Mouse (Mus musculus): ENCODE data around the gene Kdm6a.

Gene Kdm6a

DNA sequence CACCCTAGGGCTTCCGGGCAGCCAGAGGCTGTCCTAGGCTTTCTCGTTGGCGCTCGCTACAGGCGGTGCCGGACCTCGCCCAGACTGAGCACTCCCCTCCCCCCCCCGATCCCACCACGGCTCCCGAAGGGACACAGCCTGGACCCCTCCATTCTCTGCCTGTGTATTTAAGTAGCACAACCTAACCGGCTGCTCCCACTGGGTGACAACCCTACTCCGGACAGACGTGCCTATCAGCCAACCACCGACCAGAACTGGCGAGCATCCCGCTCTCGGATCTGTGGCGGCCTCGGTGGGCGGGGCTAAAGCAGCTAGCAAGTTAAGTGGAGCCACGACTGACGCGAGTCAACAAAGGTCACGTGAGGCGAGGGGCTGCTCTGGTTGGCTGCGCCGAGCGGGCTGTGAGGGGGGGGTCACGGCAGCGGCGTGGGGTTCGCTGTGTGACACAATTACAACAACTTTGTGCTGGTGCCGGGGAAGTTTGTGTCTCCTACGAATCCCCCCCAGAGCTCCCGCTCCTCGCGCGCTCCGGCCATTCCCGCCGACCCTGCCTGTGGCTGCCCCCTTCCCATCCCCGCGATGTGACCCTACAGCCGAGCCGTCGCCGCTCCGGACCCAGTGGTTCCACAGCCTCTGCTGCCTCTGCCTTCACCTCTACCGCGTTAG, at the start of gene Kdm6a:
Gene Kdm6a (plus strand): TSS at position 384 of the 666 bp plus-strand sequence.
- DNase-seq (ENCODE audit: low read depth) = peak; percentile 95

DNA sequence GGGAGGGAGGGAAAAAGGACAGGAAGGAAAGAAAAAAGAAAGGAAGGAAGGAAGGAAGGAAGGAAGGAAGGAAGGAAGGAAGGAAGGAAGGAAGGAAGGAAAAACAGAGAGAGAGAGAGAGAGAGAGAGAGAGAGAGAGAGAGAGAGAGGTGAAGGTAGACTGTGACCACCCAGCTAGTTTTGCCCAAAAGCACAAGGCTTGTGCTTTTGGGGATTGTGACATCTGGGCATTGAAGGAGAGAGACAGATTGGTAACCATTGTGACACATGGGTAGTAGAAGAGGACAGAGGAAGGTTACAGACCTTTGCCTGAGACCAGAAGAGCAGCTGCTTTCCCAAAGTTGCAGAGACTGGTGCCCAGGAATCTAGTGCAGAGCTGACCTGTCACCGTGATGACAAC, 16.8 kb upstream of the Kdm6a start, which contains the start of gene Dusp21:
Gene Dusp21 (plus strand): TSS at position 301 of the 400 bp plus-strand sequence.
- DNase-seq (ENCODE audit: low read depth) = no peak

DNA sequence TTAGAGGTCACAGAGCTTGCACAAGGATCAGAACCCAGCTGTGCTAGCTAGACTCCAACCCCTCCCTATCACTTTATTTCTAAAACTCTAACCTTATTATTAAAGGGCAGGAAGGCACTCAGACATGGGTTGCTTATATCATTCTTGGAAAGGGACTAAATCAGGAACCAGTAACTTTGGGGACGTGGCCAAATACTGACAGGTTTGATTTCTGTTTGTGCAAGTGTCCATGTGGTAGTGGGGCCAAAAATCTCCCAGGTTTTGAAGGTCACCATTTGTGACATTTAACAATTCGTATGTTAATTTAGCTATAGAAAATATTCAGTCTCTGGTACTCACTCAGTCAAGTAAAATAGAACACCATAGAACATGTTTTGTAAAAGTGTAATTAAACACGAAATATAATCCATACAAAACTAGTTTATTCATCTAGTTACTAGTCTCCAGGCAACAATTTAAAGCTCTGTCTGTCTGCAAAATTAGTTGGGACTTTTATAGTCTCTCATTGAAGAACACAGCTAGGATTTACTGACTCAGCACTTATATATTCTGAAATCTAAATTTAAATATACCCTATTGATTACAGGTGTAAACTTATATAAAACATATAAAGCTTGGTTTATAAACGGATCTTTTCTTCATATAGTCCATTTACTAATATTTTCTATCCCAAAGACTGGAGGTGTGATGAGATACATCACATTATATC, 1.5 kb upstream of the Kdm6a start:
- no peak for DNase-seq (ENCODE audit: low read depth)

DNA sequence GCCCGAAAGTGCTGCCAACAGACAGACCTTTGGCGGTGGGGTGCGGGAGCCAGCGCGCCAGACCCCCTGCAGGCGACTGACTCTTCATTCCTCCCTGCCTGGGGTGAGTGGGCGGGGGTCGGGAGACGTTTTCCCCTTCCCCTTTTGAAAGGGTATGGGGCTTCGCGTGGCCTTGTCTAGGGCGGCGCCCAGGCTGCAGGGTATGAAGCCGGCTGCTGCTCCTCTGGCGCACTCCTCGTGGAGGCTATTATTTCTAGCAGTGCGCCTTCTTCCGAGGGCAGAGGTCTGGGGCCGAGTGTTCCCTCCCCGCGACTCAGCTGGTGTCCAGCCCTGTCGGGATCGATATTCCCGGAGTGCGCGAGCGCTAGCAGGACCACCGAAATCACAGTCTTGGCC, 581 bp upstream of the Kdm6a start:
- DNase-seq (ENCODE audit: low read depth) = no peak

DNA sequence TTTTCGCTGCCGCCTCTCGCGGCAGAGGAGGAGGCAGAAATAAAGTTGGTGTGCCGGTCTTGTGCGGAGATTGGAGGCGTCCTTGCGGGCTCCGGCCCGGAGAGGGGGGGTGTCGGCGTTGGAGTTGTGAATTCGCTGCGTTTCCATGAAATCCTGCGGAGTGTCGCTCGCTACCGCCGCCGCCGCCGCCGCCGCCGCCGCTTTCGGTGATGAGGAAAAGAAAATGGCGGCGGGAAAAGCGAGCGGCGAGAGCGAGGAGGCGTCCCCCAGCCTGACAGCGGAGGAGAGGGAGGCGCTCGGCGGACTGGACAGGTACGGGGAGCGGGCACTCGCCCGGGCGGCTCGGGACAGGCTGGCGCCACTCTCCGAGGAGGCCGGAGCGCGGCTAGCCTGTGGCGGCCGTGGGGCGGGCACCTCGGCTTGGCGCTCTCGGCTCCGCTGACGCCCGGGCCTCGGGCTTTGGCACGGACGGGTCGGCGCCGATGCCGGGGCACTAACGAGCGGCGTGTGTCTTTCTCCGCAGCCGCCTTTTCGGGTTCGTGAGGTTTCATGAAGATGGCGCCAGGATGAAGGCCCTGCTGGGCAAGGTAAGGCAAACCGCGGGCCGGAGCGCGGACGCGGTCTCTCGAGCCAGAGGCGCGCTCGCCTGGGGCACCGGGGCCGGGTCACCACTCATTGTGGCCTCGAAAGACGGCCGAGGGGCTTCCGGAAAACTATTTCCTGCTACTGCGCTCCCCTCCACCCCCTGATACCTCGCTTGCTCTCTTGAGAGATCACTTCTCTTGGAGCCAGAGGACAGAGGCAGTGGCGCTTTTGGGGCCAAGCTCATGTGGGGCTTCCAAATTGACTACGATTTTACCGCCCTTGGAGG, 721 bp downstream of the Kdm6a start:
- peak; percentile 70 for DNase-seq (ENCODE audit: low read depth)

DNA sequence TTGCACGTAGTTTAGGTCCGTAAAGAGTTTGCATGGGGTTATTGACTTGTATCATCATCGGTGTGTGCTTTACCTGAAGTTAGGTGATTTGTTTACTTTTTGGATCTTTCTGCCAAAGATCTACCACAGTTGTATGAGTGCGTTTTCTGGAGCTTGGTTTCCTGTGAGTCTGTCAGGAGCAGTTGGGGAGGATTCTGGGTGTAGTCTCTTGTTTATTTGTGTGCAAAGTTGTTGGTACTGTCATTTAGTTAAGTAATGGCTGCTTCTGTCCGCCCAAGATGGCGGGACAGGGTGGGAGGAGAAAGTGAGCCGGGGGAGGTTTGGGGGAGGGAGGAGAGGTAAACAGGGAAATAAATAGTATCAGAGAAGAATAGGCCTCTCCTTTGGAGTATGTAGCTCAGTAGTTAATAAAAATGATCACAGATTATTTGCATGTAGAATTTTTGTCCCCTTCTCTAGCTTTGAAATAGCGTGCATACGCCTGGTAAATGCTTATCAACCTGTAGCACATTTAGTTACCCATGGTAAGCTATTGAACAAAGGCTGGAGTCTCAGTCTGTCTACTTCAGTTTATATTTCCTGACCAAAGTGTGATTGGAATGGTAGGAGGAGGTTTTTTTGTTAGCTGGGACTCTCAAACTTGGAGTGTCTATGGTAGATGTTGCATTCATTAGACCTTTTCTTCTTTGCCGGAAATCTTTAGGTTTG, 1.7 kb downstream of the Kdm6a start:
- peak; percentile 57 for DNase-seq (ENCODE audit: low read depth)

DNA sequence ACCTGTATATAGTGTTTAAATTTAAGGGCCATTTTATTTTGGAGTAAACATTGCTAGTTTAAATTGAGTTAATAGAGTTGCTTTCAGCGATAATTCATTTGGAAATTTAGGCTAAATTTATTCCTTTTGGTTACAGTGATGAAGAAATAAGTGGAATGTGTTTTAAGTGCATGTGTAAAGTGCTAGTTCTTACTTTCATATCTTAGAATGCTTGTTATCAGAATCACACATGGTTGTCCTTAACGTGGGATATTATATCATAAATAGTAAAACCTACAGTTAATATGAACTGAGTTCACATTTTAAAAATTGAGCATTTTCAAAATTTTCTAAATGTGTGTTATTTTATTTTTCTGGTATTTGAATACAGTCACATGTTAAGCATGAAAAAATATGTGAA, 2.7 kb downstream of the Kdm6a start:
- DNase-seq (ENCODE audit: low read depth) = no peak

DNA sequence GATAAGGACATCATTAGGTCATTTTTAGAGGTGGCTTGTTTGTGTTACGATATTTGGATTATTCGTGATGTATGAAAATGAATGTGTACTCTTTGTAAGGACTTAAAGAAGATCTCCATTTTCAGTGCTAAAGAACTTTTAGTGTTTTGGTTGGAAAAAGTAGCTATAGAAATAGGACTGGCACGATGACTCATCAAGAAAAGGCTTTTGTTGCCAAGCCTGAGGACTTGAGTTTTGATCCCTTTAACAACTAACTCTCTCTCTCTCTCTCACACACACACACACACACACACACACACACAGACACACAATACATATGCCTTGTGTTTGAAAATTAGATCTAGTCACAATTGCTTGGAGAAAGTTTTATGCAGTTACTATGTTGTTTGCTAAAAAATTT, 4.6 kb downstream of the Kdm6a start:
- DNase-seq (ENCODE audit: low read depth) = no peak

DNA sequence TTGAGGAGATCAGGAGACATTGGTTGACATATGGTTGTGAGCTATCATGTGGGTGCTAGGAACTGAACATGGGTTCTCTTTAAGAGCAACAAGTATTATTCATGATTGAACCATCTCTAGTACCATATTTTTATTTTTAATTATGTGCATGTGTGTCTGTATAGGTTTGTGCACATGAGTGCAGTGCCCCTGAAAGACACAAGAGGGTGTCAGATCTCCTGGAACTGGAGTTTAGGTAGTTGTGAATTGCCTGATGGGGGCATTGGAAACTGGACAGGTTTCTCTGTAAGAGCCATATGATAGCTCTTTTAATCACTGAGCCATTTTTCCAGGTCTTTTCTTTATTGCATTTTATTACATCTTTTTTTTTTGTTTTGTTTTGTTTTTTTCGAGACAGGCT, 6.6 kb downstream of the Kdm6a start:
- peak; percentile 42 for DNase-seq (ENCODE audit: low read depth)

DNA sequence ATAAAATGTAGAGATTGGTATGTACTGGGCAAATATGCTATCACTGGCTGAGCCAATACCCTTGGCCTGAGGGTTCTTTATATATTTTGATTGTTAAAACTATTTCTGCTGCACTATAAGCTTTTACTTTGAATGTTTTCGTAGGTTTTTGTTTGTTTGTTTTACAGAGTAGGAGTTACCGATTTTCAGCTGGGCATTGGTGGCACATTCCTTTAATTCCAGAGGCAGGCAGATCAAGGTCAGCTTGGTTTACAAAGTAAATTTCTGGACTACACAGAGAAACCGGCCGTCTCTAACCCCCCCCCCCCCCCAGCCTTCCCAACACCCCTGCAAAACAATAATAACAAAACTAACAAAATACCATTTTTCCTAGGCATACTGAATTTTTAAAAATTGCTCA, 12.5 kb downstream of the Kdm6a start:
- DNase-seq (ENCODE audit: low read depth) = no peak

DNA sequence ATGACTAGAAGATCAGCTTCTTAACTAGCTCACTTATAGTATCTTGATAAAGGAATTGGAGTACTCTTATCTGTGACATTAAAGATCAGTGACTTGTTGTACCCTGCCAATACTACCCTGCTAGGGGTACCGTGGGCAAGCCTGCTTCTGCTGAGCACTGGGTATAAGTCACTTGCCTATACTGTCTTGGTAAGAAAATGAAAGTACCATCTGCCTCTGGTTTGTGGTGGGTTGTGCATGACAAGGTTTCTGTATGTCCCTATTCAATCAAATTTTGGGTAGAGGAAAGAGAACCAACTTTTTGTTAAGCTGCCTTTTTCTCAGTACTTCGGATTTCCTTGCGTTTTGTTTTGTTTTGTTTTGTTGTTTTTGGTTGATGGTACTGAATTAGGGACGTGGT, 15.4 kb downstream of the Kdm6a start:
- DNase-seq (ENCODE audit: low read depth) = peak; percentile 23

DNA sequence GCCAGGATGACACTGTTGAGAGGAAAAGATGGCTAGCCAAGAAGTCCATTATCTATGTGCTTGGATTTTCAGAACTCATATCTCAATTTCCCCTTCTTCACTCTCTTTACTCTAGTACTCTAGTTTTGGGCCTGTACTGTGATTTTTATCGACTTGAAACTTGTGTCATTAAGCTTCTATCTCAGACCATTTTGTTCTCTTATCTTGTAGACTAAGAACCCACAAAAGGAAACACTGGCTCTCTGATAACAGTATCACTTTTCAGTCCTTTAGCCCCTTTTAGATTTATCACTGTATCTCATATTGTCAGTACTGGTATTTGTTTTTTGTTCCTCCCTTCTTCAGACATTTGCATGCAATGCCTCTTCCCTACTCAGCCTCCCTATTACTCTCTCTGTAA, 17.1 kb downstream of the Kdm6a start:
- no peak for DNase-seq (ENCODE audit: low read depth)

DNA sequence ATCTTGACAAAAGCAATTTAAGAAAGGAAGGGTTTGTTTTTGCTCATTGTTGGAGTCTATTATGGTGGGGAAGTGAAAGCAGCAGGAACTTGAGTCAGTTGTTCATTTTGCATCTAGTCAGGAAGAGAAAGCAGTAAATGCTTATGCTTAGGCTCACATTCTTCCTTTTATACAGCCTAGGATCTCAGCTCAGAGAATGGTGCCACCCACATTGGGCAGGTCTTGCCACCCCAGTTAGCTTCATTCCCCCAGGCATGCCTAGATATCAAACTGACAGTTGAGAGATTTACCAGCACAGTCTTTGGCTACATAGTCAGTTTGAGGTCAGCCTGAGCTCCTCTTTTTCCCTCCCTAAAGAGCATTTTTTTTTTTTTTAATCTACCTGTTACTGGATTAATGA, 24.8 kb downstream of the Kdm6a start:
- no peak for DNase-seq (ENCODE audit: low read depth)

DNA sequence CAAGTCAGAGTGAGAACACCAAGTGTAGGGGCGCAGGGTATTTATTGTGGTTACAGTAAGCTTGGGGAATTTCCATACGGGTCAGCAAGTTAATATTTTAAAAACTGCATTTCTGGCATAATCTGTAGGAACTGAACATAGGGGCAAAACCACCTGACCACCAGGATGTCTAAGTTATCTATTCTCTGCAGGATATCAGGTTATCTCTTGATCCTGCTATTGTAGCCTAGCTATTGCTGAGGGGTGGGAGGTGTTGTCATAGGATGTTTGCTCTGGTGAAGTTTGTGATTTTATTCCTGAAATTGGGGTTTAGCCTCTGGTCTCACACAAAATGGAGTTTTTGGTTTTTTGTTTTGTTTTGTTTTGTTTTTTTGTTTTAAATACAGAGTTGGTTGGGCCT, 25.9 kb downstream of the Kdm6a start:
- no peak for DNase-seq (ENCODE audit: low read depth)

DNA sequence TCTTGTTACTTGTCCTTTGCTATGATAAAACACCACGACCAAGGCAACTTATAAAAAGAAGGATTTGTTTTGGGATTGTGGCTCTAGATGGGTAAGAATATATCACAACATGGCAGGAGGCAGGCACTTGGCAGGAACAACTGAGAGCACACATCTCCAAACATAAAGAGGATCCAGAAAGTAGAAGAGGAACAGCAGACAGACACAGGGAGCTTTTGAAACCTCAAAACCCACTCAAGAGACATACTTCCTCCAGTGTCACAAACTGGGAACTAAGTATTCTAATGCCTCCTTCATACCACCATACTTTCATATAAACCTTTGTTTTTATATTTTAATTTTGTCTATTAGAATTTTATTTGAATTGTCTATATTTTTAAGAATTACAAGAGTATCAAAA, 77.2 kb downstream of the Kdm6a start:
- no peak for DNase-seq (ENCODE audit: low read depth)

DNA sequence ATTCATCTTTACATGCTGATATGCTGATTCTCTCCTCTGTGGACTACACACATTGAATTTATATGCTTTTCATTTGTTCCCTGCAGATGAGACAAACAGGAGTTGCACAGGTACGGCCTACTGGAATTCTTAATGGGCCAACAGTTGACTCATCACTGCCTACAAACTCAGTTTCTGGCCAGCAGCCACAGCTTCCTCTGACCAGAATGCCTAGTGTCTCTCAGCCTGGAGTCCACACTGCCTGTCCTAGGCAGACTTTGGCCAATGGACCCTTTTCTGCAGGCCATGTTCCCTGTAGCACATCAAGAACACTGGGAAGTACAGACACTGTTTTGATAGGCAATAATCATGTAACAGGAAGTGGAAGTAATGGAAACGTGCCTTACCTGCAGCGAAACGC, 88.2 kb downstream of the Kdm6a start:
- no peak for DNase-seq (ENCODE audit: low read depth)

DNA sequence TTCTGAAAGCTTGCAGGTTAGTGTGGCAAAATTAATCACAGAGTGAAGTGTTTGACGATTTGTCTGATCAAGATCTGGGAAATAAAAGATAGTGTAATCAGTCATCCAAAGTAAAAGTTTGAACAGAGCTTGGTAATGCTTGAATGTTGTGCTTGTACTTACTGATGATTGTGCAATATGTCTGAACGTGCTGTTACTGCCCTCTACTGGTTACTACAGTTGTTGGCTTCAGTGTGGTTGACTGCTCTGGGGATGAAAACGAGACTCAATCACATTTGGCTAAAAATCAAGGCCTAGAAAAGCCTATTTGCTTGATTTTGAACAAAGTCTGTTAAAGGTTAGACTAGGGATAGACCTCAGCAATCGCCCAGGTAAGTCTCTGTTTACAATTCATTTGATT, 92.4 kb downstream of the Kdm6a start:
- DNase-seq (ENCODE audit: low read depth) = peak; percentile 65

DNA sequence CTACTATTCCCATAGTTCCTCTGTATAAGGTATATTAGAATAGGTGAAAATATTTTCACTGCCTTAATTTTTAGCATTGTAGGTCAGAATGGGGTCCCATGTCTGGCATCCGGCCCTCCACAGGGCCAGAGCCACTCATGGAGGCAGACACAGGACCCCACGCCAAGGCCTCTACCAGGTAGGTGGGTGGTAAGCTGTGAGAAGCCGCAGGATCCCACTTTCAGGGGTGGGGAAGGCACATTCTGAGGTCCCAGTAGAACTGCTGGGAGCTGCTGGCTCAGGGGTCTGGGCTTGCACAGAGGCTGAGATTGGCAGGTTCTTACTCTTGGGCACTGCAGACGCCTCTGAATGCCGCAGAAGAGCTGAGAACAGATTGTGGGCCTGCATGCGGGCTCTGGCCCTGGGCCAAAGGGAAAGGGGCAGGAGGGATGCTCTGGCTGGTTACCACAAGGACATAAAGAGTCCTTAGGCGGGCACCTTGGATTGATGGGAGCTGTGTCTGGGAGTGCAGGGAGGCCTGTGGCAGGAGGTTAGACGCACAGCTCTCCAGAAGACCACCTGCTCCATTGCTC, 95.9 kb downstream of the Kdm6a start:
- no peak for DNase-seq (ENCODE audit: low read depth)

DNA sequence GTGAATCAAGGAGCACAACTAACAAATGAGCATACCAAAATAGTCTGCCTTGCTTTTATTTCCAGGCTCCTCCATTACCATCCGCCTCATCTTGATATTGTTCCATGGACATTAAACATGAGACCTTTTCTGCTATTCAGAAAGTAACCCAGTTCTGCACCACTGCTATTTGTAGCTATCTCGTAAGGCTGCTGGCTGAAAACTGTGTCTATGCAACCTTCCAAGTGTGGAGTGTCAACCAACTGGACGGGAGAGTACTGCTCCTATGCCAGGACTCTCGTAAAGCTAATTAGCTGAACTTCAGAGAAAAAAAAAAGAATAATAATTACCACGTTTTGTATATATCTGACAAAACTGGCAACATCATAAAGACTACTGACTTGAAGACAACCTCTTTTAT, 116.2 kb downstream of the Kdm6a start:
- DNase-seq (ENCODE audit: low read depth) = no peak

DNA sequence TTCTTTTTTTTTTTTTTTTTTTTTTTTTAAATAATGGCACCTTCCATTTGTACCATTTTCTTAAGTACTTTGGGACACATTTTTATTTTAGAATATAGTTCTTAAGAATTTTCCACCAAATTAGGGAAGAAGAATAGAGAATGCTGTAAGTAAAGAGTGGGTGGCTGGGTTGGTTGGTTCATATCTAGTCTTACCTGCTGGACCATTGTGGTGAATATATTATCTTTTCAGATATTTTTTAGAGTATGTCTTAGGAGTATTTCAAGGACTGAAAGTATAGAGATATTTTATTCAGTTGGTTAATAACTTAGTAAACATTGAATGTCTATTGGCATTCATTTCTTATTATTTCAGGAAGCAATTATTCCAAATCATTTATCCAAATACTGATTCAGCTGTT, 117.8 kb downstream of the Kdm6a start:
- no peak for DNase-seq (ENCODE audit: low read depth)

Measured in naive thymus-derived CD4-positive, alpha-beta T cell, adult 2 months (primary cell).